Mouse (Mus musculus): ENCODE results near the gene Efcab11. TPM values are rescaled to one million over a fixed set of nuclear protein-coding genes. Genes with fewer than 3 reads are reported as not detected.

The Efcab11 gene
- polyA plus RNA-seq, 1 experiment from 2014 or later: 11.8 TPM

DNA sequence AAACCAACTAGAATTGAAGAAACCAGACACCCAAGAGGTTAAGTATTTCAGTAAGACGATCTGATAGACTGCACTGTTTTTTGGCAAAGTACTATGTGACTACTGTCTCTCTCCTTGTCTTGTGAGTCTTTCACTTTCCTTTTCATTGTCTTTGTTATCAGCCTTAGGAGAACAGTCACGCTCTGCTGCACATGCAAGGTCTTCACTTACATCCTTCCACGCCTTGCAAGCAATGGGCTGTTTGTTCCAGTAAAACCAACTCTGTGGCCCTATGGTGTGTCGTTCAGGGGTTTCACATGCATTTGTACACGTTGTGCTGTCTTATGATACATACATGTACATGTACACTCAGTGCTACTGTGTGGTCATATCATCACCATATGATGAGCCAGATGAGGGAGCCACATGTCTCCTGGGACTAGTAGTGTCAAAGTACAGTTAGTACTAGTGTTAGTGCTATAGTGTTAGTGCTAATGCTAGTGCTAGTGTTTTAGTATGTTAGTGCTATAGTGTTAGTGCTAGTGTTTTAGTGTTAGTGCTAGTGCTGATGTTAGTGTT, 110.5 kb downstream of the Efcab11 start:
- Histone ChIP-seq H3K9me3 (replicated peaks) (no peaks in the 10 kb centered on the region), H3K4me3 (no peak overlapping the region), H3K27me3 (replicated peaks) (no peaks in the 10 kb centered on the region), H3K27ac (ENCODE audit: poor library complexity, severe bottlenecking) (no peak overlapping the region), H3K9ac (no peak overlapping the region), H3K36me3 (no peaks in the 10 kb centered on the region), H3K4me2 (no peak overlapping the region), H3K4me1 (replicated peaks) (peaks cover 11% of the 10 kb centered on the region; the same call in 1 of the 2 replicates)
- 75% methylated on average over 5 of the region's 5 CpGs for WGBS
- ATAC-seq (ENCODE audit: insufficient number of reproducible peaks, low FRiP score): no peak

DNA sequence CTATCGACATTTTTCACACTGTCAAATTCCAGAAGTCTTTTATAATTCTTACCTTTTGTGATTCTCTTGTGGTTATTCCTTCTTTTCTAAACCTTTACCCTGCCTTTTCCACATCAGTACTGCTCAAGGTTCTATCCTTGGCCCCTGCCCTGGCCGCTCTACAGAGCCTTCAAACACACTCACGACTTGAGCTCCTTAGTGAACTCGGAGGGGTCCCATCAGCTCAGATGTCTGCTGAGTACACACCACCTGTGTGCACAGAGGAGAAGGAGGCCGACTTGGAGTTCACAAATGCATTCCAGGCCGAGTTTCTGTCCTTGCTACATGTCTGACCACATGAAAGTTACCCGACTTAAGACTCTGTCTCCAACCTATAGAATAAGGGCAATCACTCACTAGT, 113.2 kb downstream of the Efcab11 start:
- WGBS: 79% methylated on average over 7 of the region's 7 CpGs
- Histone ChIP-seq H3K4me3 (no peak overlapping the region), H3K9me3 (replicated peaks) (no peaks in the 10 kb centered on the region), H3K9ac (no peak overlapping the region), H3K27me3 (replicated peaks) (no peaks in the 10 kb centered on the region), H3K27ac (ENCODE audit: poor library complexity, severe bottlenecking) (no peak overlapping the region), H3K4me1 (replicated peaks) (0 out of 2 replicates have a peak, but pooled peaks cover under 1% of the 10 kb centered on the region), H3K4me2 (no peak overlapping the region), H3K36me3 (no peaks in the 10 kb centered on the region)
- ATAC-seq (ENCODE audit: insufficient number of reproducible peaks, low FRiP score): no peak

DNA sequence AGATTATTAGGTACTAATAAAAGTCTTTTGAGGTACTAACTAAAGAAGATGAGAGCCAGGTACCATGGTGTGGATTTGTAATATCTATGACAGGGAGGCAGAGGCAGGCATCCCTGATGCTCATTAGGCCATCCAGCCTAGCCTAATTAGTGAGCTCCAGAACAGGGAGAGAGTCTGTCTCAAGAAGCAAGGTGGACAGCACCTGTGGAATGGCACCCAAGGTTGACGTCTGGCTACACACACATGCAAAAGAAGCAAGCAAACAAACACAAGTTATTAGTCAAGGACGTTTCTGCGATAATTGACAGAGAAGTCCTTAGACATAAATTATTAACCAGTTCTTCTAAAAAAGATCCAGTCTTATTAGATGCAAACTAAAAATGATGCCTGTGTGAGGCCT, 114.6 kb downstream of the Efcab11 start:
- Histone ChIP-seq H3K4me1 (replicated peaks) (no peaks in the 10 kb centered on the region), H3K9me3 (replicated peaks) (no peaks in the 10 kb centered on the region), H3K27ac (ENCODE audit: poor library complexity, severe bottlenecking) (no peak overlapping the region), H3K4me2 (no peak overlapping the region), H3K36me3 (no peaks in the 10 kb centered on the region), H3K9ac (no peak overlapping the region), H3K4me3 (no peak overlapping the region), H3K27me3 (replicated peaks) (no peaks in the 10 kb centered on the region)
- no peak for ATAC-seq (ENCODE audit: insufficient number of reproducible peaks, low FRiP score)
- WGBS: 84% methylated on average over 3 of the region's 3 CpGs

DNA sequence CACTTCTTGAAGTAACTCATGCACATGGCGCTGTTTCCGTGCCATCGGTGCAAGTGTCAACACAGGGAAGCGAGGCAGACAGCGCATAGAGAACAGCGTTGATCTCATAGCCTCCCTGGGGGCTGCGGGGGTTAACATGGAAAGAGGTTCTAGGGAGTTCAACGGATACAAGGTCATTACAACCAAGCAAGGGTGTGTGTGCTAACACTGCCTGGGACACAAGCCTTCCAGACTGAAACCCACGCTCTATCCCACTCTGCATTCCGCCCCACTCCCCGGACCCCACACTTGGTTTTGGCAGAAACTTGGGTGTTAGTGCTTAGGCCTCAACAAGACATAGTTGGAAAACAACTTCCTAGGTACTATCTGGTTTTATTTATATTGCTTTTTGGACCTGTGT, 116.5 kb downstream of the Efcab11 start:
- Histone ChIP-seq H3K4me3 (no peak overlapping the region), H3K9ac (no peak overlapping the region), H3K27ac (ENCODE audit: poor library complexity, severe bottlenecking) (no peak overlapping the region), H3K9me3 (replicated peaks) (no peaks in the 10 kb centered on the region), H3K4me2 (no peak overlapping the region), H3K4me1 (replicated peaks) (no peaks in the 10 kb centered on the region), H3K36me3 (no peaks in the 10 kb centered on the region), H3K27me3 (replicated peaks) (no peaks in the 10 kb centered on the region)
- no peak for ATAC-seq (ENCODE audit: insufficient number of reproducible peaks, low FRiP score)
- 85% methylated on average over 11 of the region's 11 CpGs for WGBS

DNA sequence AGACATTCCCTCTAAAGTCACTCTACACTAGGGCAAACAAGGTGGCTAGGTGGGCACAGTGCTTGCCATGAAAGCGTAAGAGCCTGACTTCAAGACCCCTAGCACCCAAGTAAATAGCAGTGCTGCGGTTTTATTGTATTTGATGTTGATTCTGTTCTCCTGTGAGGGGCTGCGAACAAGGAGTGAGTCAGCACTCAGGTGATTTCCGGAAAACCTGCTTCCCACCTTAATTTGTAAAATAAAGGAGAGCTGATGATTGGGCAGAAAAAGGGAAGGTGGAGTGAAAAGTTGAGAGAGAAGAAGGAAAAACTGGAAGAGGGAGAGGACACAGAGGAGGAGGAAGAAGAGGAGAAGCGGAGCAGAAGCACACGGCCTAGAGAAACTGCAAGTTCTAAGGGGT, 118.3 kb downstream of the Efcab11 start:
- ATAC-seq (ENCODE audit: insufficient number of reproducible peaks, low FRiP score): no peak
- Histone ChIP-seq H3K27ac (ENCODE audit: poor library complexity, severe bottlenecking) (no peak overlapping the region), H3K4me3 (no peak overlapping the region), H3K9ac (no peak overlapping the region), H3K4me1 (replicated peaks) (no peaks in the 10 kb centered on the region), H3K27me3 (replicated peaks) (no peaks in the 10 kb centered on the region), H3K4me2 (no peak overlapping the region), H3K9me3 (replicated peaks) (no peaks in the 10 kb centered on the region), H3K36me3 (no peaks in the 10 kb centered on the region)
- 79% methylated on average over 6 of the region's 6 CpGs for WGBS

DNA sequence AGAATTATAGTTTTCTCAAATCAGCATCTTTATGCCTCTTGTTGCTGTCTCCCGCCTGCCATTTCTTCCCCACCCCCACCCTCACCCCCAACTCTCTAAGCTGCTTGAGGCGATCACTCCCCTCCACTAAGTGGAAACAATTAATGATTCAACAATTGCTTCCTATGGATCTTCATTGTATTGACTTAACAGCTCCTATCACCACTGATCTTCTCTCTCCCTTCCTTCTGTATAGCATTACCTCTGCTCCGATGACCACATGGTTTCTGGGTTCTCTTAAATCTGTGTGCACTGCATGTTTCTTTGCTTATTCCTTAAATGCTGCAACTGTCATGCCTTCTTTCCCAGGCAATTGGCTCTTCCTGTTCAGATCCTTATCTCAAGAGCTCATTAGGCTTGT, 120.2 kb downstream of the Efcab11 start:
- Histone ChIP-seq H3K27ac (ENCODE audit: poor library complexity, severe bottlenecking) (no peak overlapping the region), H3K9me3 (replicated peaks) (no peaks in the 10 kb centered on the region), H3K36me3 (no peaks in the 10 kb centered on the region), H3K4me2 (no peak overlapping the region), H3K27me3 (replicated peaks) (no peaks in the 10 kb centered on the region), H3K4me3 (no peak overlapping the region), H3K9ac (no peak overlapping the region), H3K4me1 (replicated peaks) (no peaks in the 10 kb centered on the region)
- WGBS: 82% methylated on average over 3 of the region's 3 CpGs
- ATAC-seq (ENCODE audit: insufficient number of reproducible peaks, low FRiP score): no peak

DNA sequence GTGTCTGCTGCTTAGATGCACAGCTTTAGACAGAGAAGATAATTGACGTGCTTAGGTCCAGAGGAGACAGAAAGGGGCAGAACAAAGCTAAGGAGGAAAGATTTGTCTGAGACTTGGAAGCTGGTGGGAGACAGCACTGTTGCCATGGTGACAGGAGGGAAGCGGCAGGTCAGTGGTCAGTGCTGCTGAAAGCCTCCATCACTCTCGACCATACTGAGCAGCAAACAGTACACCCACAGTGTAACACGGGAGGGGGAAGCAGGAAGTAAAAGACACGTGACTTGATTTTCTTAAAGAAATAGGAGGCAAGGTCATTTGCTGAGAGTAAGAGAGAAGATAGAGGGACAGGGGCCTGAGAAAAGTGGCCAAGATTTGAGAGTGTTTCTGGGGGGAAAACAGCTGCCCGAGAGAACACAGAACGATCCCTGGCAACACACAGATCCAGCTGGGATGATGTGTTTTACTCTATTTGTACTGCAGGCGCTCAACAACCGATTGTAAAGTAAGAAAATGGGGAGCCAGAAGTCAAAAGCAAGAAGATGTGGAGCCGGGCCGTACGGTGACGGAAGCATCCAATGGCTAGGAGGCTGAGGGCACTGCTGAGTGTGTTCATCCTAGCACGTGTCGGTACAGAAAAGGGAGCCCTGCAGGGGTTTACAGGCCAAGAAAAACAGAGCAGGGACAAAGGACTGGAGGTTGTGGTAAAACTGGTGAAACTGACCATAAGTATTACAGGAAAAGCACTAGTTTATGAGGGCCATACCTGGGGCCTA, 126.3 kb downstream of the Efcab11 start:
- Histone ChIP-seq H3K4me3 (no peak overlapping the region), H3K4me2 (no peak overlapping the region), H3K4me1 (replicated peaks) (peaks cover 12% of the 10 kb centered on the region), H3K9me3 (replicated peaks) (no peaks in the 10 kb centered on the region), H3K27ac (ENCODE audit: poor library complexity, severe bottlenecking) (no peak overlapping the region), H3K36me3 (no peaks in the 10 kb centered on the region), H3K27me3 (replicated peaks) (no peaks in the 10 kb centered on the region), H3K9ac (no peak overlapping the region)
- ATAC-seq (ENCODE audit: insufficient number of reproducible peaks, low FRiP score): no peak
- 64% methylated on average over 15 of the region's 15 CpGs for WGBS

DNA sequence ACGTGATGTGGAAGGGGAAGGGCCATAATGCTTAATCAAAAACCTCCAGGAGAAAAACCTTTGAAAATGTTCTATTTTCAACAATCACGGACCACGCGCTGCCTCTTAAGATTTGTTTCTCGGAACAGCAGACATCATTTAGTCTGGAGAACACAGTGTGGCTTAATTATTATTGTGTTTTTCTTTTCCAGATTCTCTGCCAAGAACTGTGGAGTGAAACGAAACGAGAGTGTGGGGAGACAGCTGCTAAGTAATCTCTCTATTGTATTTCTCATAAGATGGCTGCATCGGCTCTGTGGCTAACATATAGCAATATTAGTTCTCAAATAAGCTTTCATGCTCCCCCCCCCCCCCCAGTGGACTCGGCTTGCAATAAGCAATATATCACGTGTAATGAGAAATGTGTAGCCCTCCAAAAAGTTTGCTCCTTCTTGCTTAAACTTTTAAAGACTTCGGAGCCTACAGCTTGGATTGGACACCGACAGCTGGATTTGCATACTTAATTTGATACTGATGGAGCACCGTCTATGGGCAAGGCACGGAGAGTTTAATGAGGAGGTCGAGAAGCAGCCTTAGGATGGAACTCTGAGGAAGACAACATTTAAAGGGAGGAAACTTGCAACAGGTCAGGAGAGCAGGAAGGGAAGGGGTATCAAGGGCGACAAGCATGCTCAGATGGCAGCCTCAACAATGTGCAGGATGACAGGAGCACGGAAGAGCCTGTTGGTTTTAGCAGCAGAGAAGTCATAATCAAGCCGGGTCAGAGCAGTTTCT, 127.1 kb downstream of the Efcab11 start:
- 74% methylated on average over 18 of the region's 18 CpGs for WGBS
- Histone ChIP-seq H3K4me2 (no peak overlapping the region), H3K4me1 (replicated peaks) (peaks cover 12% of the 10 kb centered on the region), H3K27ac (ENCODE audit: poor library complexity, severe bottlenecking) (no peak overlapping the region), H3K9me3 (replicated peaks) (no peaks in the 10 kb centered on the region), H3K36me3 (no peaks in the 10 kb centered on the region), H3K27me3 (replicated peaks) (no peaks in the 10 kb centered on the region), H3K9ac (no peak overlapping the region), H3K4me3 (no peak overlapping the region)
- ATAC-seq (ENCODE audit: insufficient number of reproducible peaks, low FRiP score): no peak

DNA sequence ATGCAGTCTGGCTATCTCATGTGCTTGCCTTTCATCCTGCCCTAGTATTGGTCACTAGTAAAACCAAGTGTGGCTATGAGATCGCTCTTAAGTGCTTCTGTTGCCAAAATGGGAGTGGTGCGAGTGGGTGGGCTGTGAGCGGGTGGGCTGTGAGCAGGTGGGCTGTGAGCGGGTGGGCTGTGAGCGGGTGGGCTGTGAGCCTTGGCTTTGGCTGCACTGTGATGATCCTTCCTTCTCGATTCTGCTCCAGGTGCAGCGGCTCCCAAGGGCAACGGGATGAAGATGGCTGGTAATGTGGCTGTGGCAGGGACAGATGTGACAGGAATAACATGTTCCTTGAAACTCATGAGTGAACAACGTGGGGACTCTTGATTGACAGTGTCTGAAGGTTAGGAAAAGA, 128.0 kb downstream of the Efcab11 start:
- 88% methylated on average over 9 of the region's 9 CpGs for WGBS
- Histone ChIP-seq H3K27me3 (replicated peaks) (no peaks in the 10 kb centered on the region), H3K4me3 (no peak overlapping the region), H3K36me3 (no peaks in the 10 kb centered on the region), H3K9ac (no peak overlapping the region), H3K4me2 (no peak overlapping the region), H3K4me1 (replicated peaks) (peaks cover 12% of the 10 kb centered on the region), H3K9me3 (replicated peaks) (no peaks in the 10 kb centered on the region), H3K27ac (ENCODE audit: poor library complexity, severe bottlenecking) (no peak overlapping the region)
- no peak for ATAC-seq (ENCODE audit: insufficient number of reproducible peaks, low FRiP score)

DNA sequence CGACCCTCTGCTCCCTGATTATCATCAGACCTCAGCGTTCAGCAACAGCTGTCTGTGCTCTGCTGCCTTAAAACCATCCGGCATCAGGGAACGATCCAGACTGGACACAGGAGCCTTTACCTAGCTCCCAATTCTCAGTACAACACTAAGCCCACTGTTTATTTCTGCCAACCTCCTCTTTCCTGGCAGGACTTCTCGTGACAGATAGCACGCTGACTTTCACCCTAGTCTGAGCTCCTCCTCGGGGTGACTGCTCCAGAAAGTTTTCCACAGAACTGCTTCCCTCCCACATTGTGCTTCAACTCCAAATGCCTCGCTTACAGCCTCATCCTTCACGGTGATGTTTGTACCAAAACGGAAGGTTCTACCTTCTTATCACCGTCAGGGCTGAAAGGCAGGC, 131.3 kb downstream of the Efcab11 start:
- no peak overlapping the region for H3K9ac ChIP-seq
- no peaks in the 10 kb centered on the region for H3K36me3 ChIP-seq
- no peak for ATAC-seq (ENCODE audit: insufficient number of reproducible peaks, low FRiP score)
- no peak overlapping the region for H3K4me3 ChIP-seq
- 44% methylated on average over 11 of the region's 11 CpGs for WGBS
- no peaks in the 10 kb centered on the region for H3K27me3 ChIP-seq (replicated peaks)
- no peak overlapping the region for H3K4me2 ChIP-seq
- no peaks in the 10 kb centered on the region for H3K9me3 ChIP-seq (replicated peaks)
- H3K4me1 ChIP-seq (replicated peaks): peaks cover 8% of the 10 kb centered on the region
- H3K27ac ChIP-seq (ENCODE audit: poor library complexity, severe bottlenecking): no peak overlapping the region

DNA sequence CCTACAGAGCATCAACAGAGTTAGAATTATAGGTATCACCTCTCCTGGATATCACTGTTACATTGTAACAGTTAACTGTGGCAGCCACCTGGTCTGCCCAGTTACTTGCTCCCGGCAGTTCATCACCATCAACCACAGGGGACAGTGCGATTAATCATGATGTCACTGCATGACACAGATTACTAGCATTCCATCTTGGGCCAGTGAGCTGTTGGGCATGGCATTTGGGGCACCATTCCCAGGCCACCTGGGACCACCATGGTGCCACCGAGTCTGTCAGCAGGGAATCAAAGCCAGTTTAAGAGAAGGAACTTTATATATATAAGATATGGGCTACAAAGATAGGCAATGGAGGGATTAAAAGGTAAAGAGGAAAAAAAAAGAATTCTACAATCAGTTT, 134.8 kb downstream of the Efcab11 start:
- Histone ChIP-seq H3K4me3 (no peak overlapping the region), H3K36me3 (no peaks in the 10 kb centered on the region), H3K27ac (ENCODE audit: poor library complexity, severe bottlenecking) (no peak overlapping the region), H3K27me3 (replicated peaks) (no peaks in the 10 kb centered on the region), H3K4me2 (no peak overlapping the region), H3K9ac (no peak overlapping the region), H3K4me1 (replicated peaks) (no peaks in the 10 kb centered on the region), H3K9me3 (replicated peaks) (no peaks in the 10 kb centered on the region)
- WGBS: 55% methylated on average over 3 of the region's 3 CpGs
- no peak for ATAC-seq (ENCODE audit: insufficient number of reproducible peaks, low FRiP score)
